Mouse (Mus musculus) lung, adult 2 months (tissue): ENCODE data around the gene Ptprm.

Source experiments
- CTCF ChIP-seq: fragments of 200-500 bp; IDR thresholded peaks from 2 replicates; pipeline ENCODE4 v1.5.1; 2011; ENCODE audit warnings: mild to moderate bottlenecking, low read length, control low read depth; ENCODE audit not compliant: insufficient read depth
- POLR2A ChIP-seq: fragments of 200-500 bp; IDR thresholded peaks from 2 replicates; pipeline ENCODE4 v1.6.1; 2011; ENCODE audit warnings: low read depth, mild to moderate bottlenecking, control low read depth, low read length, borderline replicate concordance; ENCODE audit errors: extremely low read depth

DNA sequence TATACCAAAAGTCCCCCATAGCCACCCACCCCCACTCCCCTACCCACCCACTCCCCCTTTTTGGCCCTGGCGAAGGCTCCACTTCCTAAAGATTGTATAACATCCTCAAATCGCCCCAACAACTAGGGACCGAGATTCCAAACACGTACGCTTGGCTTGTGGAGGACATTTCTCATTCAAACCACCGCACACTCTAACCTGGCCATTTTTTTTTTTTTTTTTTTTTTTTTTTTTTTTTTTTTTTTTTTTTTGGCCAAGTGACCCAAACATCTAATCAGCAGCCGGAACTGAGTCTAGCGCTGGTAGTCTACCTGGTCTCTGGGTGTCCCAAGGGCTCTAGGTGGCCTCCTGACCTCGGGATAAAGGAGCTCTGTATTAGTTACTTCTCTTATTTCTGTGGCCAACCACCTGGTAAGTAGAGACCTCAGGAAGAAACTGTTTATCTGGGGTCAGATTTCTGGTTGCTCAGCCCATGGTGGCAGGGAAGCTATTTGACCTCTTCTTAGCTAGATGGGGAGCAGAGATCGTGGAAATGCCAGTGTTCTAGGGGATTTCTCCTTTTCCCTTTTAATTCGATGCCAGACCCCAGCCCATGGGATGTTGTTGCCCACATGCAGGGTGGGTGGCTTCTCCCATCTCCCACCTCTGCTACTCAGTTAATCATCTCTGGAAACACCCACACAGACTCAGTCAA is 9.3 kb upstream of the Ptprm start:
- TF ChIP-seq POLR2A (no peak), CTCF (no peak)
